ENCODE assay signal across 19 mouse cellular contexts in genomic region chr6:110723371-110723770, GRCm38 (mm10).
"Had no signal": no experiment of that assay in that cellular context is flagged by ENCODE, and none has a peak within 500 bp of the region (broad histone marks: within the 10 kb centered on the region; RNA-seq: fewer than 3 reads in every experiment).

No protein-coding gene starts in this region.

- H3K9ac ChIP-seq: liver, embryonic 13.5 days; liver, embryonic 15.5 days; lung, embryonic 14.5 days; midbrain, embryonic 12.5 days; neural tube, embryonic 13.5 days; neural tube, embryonic 15.5 days; stomach, embryonic 15.5 days had no signal

- H3K36me3 ChIP-seq: liver, embryonic 13.5 days; liver, embryonic 15.5 days; midbrain, embryonic 10.5 days; midbrain, embryonic 12.5 days; neural tube, embryonic 13.5 days; neural tube, embryonic 15.5 days; stomach, embryonic 15.5 days had no signal

- DNase-seq: liver, embryonic 13.5 days; lung, adult 18-20 months; lung, embryonic 14.5 days; lung, postnatal 10 days; lung, postnatal 4 days; midbrain, embryonic 14.5 days; right cerebral cortex, postnatal 14 days; thymus, adult 2 months; thymus, postnatal 14 days; thymus, postnatal 36 days had no signal

- H3K27me3 ChIP-seq: liver, embryonic 13.5 days; liver, embryonic 15.5 days; midbrain, embryonic 12.5 days; neural tube, embryonic 13.5 days; neural tube, embryonic 15.5 days; stomach, embryonic 15.5 days had no signal

- H3K27ac ChIP-seq: liver, embryonic 13.5 days; liver, embryonic 15.5 days; midbrain, embryonic 10.5 days; midbrain, embryonic 12.5 days; neural tube, embryonic 13.5 days; neural tube, embryonic 15.5 days; stomach, embryonic 15.5 days; stomach, postnatal 0 days had no signal

- H3K9me3 ChIP-seq: liver, embryonic 13.5 days; liver, embryonic 15.5 days; midbrain, embryonic 10.5 days; midbrain, embryonic 12.5 days; neural tube, embryonic 13.5 days; neural tube, embryonic 15.5 days; stomach, embryonic 15.5 days had no signal

- ATAC-seq: midbrain, embryonic 16.5 days had no signal

- H3K4me3 ChIP-seq: liver, embryonic 13.5 days; liver, embryonic 15.5 days; midbrain, embryonic 10.5 days; midbrain, embryonic 12.5 days; myocyte; neural tube, embryonic 13.5 days; neural tube, embryonic 15.5 days; stomach, embryonic 15.5 days had no signal

- H3K4me2 ChIP-seq: liver, embryonic 13.5 days; liver, embryonic 15.5 days; lung, embryonic 14.5 days; midbrain, embryonic 12.5 days; neural tube, embryonic 13.5 days; neural tube, embryonic 15.5 days; stomach, embryonic 15.5 days had no signal

- H3K4me1 ChIP-seq: liver, embryonic 13.5 days; liver, embryonic 15.5 days; midbrain, embryonic 10.5 days; midbrain, embryonic 12.5 days; neural tube, embryonic 13.5 days; neural tube, embryonic 15.5 days; stomach, embryonic 15.5 days had no signal
